Mouse (Mus musculus): ENCODE data around the gene Trim63.

Gene Trim63

DNA sequence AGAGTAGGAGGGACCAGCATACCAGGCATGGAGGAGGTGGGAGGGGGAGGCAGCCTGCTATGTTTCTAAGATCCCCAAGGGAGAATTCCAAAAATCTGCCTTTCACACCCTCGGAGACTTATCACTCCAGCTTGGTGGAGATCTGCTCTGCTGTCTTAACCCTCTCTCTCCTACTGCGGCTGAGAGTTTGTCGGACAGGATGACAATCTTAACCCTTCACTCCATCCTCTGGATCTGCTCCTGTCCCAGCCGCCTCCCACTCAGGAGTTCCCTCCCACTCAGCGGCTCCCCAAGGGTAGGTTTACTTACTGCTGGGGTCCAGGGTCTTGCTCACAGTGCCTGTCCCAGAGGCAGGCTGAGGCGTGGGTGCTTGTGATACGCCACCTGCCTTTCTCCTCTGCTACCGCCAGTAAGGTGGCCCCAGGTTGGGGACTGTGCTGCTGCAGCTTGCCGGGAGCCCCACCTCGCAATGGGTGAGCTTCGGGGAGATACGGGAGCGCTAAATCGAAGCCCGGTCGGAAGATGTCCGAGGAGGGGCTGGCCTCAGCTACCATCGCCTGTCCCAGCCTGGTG lies 55.8 kb downstream of the Trim63 start:
- ATAC-seq (ENCODE audit: low TSS enrichment) = peak; percentile 57

DNA sequence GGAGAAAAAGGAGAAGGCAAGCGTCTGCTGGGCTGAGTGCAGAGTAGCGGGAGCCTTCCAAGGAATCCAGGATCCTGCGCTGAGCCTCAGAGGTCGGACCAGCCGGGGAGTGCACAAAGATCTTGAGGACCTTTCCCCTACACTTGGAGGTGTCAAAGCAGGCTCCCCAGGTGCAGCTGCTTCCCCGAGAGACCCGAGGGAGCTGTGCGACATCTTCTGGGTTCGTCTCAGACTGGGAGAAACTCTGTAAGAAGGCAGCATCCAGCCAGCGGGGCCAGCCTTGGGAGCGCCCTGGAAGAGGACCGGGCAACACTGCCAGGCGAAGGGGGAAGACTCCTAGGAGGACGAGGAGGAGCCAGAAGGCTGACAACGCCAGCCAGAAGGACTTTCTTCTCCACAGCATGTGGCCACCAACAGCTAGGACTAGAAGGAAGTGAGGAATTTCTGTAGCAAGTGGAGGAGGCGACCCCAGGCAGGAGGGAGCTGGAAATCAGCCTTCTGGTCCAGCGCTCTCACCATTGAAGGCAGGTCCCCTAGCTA lies 56.5 kb downstream of the Trim63 start:
- ATAC-seq (ENCODE audit: low TSS enrichment) = 0 out of 2 replicates have a peak, but pooled peaks have one; percentile 10

DNA sequence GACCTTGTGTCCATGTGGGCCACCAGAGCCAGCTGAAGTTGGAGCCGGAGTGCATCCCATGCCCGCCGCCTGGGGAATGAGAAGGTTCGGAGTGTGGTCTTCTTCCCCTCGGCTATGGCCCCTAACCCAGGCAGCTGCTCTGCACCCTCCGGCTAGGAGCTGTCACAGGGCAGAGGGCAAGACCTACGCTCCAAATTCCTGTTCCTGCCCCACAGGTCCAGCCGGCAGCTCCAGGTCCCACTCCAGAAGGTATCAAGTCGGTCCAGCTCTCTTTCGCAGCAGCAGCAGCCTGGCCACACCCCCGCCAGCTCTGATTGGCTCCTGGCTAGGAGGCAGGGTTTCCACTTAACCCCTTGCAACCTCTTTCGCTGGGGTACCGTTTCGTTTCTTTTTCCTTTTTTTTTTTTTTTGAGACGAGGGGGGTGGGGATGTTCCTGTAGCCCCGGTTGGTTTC lies 57.4 kb downstream of the Trim63 start:
- peak; percentile 71 for ATAC-seq (ENCODE audit: low TSS enrichment)

DNA sequence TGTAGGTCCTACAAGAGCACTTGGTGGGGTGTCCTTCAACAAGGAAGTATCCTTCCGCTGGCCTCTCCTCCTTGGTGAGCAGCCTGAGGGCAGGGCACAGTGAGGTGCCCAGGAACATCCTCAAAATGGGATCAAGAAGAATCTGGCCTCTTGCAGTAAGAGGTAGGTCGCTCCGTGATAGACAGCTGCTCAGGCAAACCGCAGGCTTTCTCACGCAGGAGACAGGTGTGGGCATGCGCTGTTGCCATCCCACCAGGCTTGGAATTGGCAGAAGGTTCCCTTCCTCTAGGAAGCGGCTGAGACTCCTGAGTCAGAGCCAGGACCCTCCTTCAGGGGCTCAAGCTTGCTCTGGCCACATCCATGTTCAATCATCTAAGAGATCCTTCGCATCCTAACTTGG lies 58.4 kb downstream of the Trim63 start:
- ATAC-seq (ENCODE audit: low TSS enrichment) = no peak

DNA sequence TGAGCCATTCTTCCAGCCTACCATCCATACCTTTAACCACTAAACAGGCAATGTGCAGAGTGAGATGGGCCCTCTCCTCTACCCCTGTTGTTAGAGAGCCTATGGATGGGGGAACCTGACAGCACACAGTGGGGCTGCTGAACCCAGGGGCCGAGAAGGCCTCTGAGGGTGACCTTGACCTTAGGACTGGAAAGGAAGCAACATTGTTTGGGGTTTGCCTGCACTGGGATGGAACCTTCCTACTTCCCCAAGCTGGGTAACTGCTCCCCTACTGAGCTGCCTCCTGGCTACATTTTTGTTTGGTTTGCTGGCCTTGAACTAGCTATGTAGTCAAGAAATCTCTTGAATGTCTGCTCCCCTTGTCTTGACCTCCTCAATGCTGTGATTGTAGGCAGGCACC lies 59.4 kb downstream of the Trim63 start:
- no peak for ATAC-seq (ENCODE audit: low TSS enrichment)

DNA sequence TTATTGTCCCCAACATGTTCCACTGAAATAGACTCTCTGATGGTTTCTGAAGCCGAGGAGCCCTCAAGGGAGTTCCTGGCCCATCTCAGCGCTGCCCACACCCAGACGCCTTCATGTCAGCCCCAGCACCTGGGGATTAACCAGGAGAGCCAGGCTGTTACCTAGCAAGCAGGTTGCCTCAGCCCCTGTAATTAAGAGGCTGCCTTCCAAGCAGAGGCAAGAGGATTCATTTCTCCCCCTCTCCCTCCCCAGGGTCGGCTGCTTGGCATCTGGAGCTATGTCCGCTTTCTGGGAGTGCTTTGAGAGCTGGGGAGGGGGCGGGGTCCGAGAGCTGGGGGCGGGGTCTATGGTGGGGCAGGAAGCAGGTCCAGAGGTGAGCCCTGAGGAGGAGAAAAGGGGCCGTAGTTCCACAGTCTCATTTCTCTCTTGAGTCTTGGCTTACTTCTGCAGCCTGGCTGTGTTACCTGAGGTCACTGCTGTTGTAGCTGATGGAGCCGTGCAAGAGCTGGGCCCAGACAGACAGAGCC lies 63.2 kb downstream of the Trim63 start:
- no peak for ATAC-seq (ENCODE audit: low TSS enrichment)
